Mouse (Mus musculus) lung, postnatal 0 days (tissue): Measurements from ENCODE around the gene Htr1f.

Source experiments
- CTCF ChIP-seq: IDR thresholded peaks from 2 replicates; pipeline ENCODE4 v1.5.1; 2016; ENCODE audit warnings: antibody characterized with exemption, mild to moderate bottlenecking
- EP300 ChIP-seq: IDR thresholded peaks from 2 replicates; pipeline ENCODE4 v1.6.1; 2016; ENCODE audit warnings: antibody characterized with exemption, mild to moderate bottlenecking, control low read depth

GRCm38 (mm10) chr16:64885547-64885946 is 220.1 kb downstream of the Htr1f start:
- no peak for TF ChIP-seq CTCF
- TF ChIP-seq EP300, result no peak
